Mouse (Mus musculus) right cerebral cortex, adult 18-20 months (tissue): ENCODE data around the gene Ttc28.
A peak's percentile ranks its signal among the peaks of the same experiment; 100 is the strongest.

ENCODE experiments used
- DNase-seq: peaks from one replicate; pipeline ENCODE4 v3.0.0; 2022; ENCODE audit warnings: mixed read lengths

Gene Ttc28

GRCm38 (mm10) chr5:111012064-111012463 is 132.5 kb downstream of the Ttc28 start:
- DNase-seq: no peak

GRCm38 (mm10) chr5:111012587-111012986 is 133.0 kb downstream of the Ttc28 start:
- no peak for DNase-seq

- DNase-seq: no peak
Measured at GRCm38 (mm10) chr5:111014960-111015359, 135.4 kb downstream of the Ttc28 start.

GRCm38 (mm10) chr5:111017319-111017718 is 137.7 kb downstream of the Ttc28 start:
- DNase-seq: no peak

GRCm38 (mm10) chr5:111022339-111022738 is 142.7 kb downstream of the Ttc28 start:
- no peak for DNase-seq

GRCm38 (mm10) chr5:111022940-111023339 is 143.3 kb downstream of the Ttc28 start:
- DNase-seq: no peak

- no peak for DNase-seq
Measured at GRCm38 (mm10) chr5:111024621-111025020, 145.0 kb downstream of the Ttc28 start.

GRCm38 (mm10) chr5:111025476-111025875 is 145.9 kb downstream of the Ttc28 start:
- no peak for DNase-seq

- DNase-seq: no peak
Measured at GRCm38 (mm10) chr5:111026209-111026608, 146.6 kb downstream of the Ttc28 start.

GRCm38 (mm10) chr5:111028340-111028739 is 148.7 kb downstream of the Ttc28 start:
- DNase-seq: no peak

- peak; percentile 12 for DNase-seq
Measured at GRCm38 (mm10) chr5:111028952-111029351, 149.3 kb downstream of the Ttc28 start.

GRCm38 (mm10) chr5:111032687-111033295 is 153.2 kb downstream of the Ttc28 start:
- DNase-seq: no peak

GRCm38 (mm10) chr5:111033489-111033888 is 153.9 kb downstream of the Ttc28 start:
- no peak for DNase-seq

GRCm38 (mm10) chr5:111037123-111037748 is 157.6 kb downstream of the Ttc28 start:
- DNase-seq: no peak

GRCm38 (mm10) chr5:111039771-111040170 is 160.2 kb downstream of the Ttc28 start:
- DNase-seq: no peak

GRCm38 (mm10) chr5:111041952-111042351 is 162.3 kb downstream of the Ttc28 start:
- DNase-seq: no peak

- no peak for DNase-seq
Measured at GRCm38 (mm10) chr5:111044193-111044592, 164.6 kb downstream of the Ttc28 start.

GRCm38 (mm10) chr5:111046359-111046758 is 166.8 kb downstream of the Ttc28 start:
- no peak for DNase-seq

- DNase-seq: no peak
Measured at GRCm38 (mm10) chr5:111046841-111047476, 167.4 kb downstream of the Ttc28 start.

- DNase-seq: no peak
Measured at GRCm38 (mm10) chr5:111048036-111048435, 168.4 kb downstream of the Ttc28 start.

- DNase-seq: no peak
Measured at GRCm38 (mm10) chr5:111049584-111049983, 170.0 kb downstream of the Ttc28 start.

- no peak for DNase-seq
Measured at GRCm38 (mm10) chr5:111050135-111050534, 170.5 kb downstream of the Ttc28 start.

GRCm38 (mm10) chr5:111054380-111054779 is 174.8 kb downstream of the Ttc28 start:
- DNase-seq: no peak

GRCm38 (mm10) chr5:111054848-111055428 is 175.3 kb downstream of the Ttc28 start:
- no peak for DNase-seq
